Mouse (Mus musculus) left cerebral cortex, adult 2 months (tissue): ENCODE measurements around the gene Dner. TPM values are rescaled to one million over a fixed set of nuclear protein-coding genes. Genes with fewer than 3 reads are reported as not detected.

Experiments used
- DNase-seq, 2 experiments: peaks; one replicate each; pipeline ENCODE4 v3.0.0; 2021 to 2022; ENCODE audit warnings: low spot score in 2 of 2, mixed read lengths in 1 of 2; ENCODE audit errors: extremely low spot score in 1 of 2
- H3K27ac ChIP-seq: fragments of 200-600 bp; 2 replicates; pipeline ENCODE4 v1.8.1; 2022
- H3K4me3 ChIP-seq: fragments of 200-600 bp; 2 replicates; pipeline ENCODE4 v1.8.1; 2022
- CTCF ChIP-seq: fragments of 200-600 bp; IDR thresholded peaks from 2 replicates; pipeline ENCODE4 v1.8.1; 2022; ENCODE audit warnings: antibody characterized with exemption, mild to moderate bottlenecking, moderate library complexity
- intact Hi-C: fragments of 180-260 bp; cut with DNase I; formaldehyde crosslinking; loops from one replicate; pipeline ENCODE4 v1.15.1; 2025
- total RNA-seq, 2 experiments: library from RNA; stranded (reverse); gene quantifications; 2 replicates each; pipeline ENCODE4 v1.2.3; 2021

Gene Dner
- total RNA-seq, 2 experiments from 2014 or later: 136 to 147 TPM

GRCm38 (mm10) chr1:84406891-84407290 is 289.1 kb downstream of the Dner start:
- intact Hi-C loops: no loop called here
- no peak overlapping the region for H3K4me3 ChIP-seq
- no peak overlapping the region for H3K27ac ChIP-seq
- no peak for DNase-seq
- no peak for TF ChIP-seq CTCF

- no peak for TF ChIP-seq CTCF
- no peak for DNase-seq
- Histone ChIP-seq H3K4me3 (no peak overlapping the region), H3K27ac (no peak overlapping the region)
- intact Hi-C loops: no loop called here
Measured at GRCm38 (mm10) chr1:84405551-84406290, 290.3 kb downstream of the Dner start.

- Histone ChIP-seq H3K27ac (no peak overlapping the region), H3K4me3 (no peak overlapping the region)
- no peak for DNase-seq
- TF ChIP-seq CTCF: no peak
- intact Hi-C loops: no loop called here
Measured at GRCm38 (mm10) chr1:84404880-84405279, 291.1 kb downstream of the Dner start.

- no peak overlapping the region for H3K27ac ChIP-seq
- H3K4me3 ChIP-seq: no peak overlapping the region
- no peak for DNase-seq
- intact Hi-C loops: no loop called here
- no peak for TF ChIP-seq CTCF
Measured at GRCm38 (mm10) chr1:84402154-84402553, 293.9 kb downstream of the Dner start.

- DNase-seq: no peak
- no peak overlapping the region for H3K4me3 ChIP-seq
- no peak for TF ChIP-seq CTCF
- intact Hi-C loops: no loop called here
- no peak overlapping the region for H3K27ac ChIP-seq
Measured at GRCm38 (mm10) chr1:84399671-84400070, 296.4 kb downstream of the Dner start.

- Histone ChIP-seq H3K27ac (no peak overlapping the region), H3K4me3 (no peak overlapping the region)
- no peak for TF ChIP-seq CTCF
- DNase-seq: no peak
- intact Hi-C loops: no loop called here
Measured at GRCm38 (mm10) chr1:84399118-84399517, 296.9 kb downstream of the Dner start.

GRCm38 (mm10) chr1:84396787-84397186 is 299.2 kb downstream of the Dner start:
- Histone ChIP-seq H3K27ac (no peak overlapping the region), H3K4me3 (no peak overlapping the region)
- intact Hi-C loops: no loop called here
- DNase-seq: no peak
- TF ChIP-seq CTCF: no peak

GRCm38 (mm10) chr1:84395928-84396327 is 300.1 kb downstream of the Dner start:
- Histone ChIP-seq H3K27ac (no peak overlapping the region), H3K4me3 (no peak overlapping the region)
- TF ChIP-seq CTCF: no peak
- no peak for DNase-seq
- intact Hi-C loops: no loop called here

- DNase-seq: no peak
- TF ChIP-seq CTCF: no peak
- no peak overlapping the region for H3K4me3 ChIP-seq
- no peak overlapping the region for H3K27ac ChIP-seq
- intact Hi-C loops: no loop called here
Measured at GRCm38 (mm10) chr1:84390961-84391360, 305.1 kb downstream of the Dner start.

GRCm38 (mm10) chr1:84387616-84388015 is 308.4 kb downstream of the Dner start:
- DNase-seq: no peak
- Histone ChIP-seq H3K4me3 (no peak overlapping the region), H3K27ac (no peak overlapping the region)
- no peak for TF ChIP-seq CTCF
- intact Hi-C loops: no loop called here

- no peak for DNase-seq
- Histone ChIP-seq H3K27ac (0 out of 2 replicates have a peak overlapping the region, but pooled peaks have one; percentile 28), H3K4me3 (no peak overlapping the region)
- intact Hi-C loops: no loop called here
- TF ChIP-seq CTCF: no peak
Measured at GRCm38 (mm10) chr1:84386481-84387146, 309.4 kb downstream of the Dner start.

- no peak overlapping the region for H3K4me3 ChIP-seq
- intact Hi-C loops: no loop called here
Measured at GRCm38 (mm10) chr1:84382709-84383108, 313.3 kb downstream of the Dner start.

GRCm38 (mm10) chr1:84382064-84382463 is 314.0 kb downstream of the Dner start:
- no peak for DNase-seq
- no peak overlapping the region for H3K4me3 ChIP-seq
- TF ChIP-seq CTCF: no peak
- intact Hi-C loops: no loop called here
- no peak overlapping the region for H3K27ac ChIP-seq

More at GRCm38 (mm10) chr1:84382709-84383108, 313.3 kb downstream of the Dner start:
- no peak for TF ChIP-seq CTCF
- DNase-seq: no peak
- H3K27ac ChIP-seq: no peak overlapping the region
